Mouse (Mus musculus) lung, embryonic 15.5 days (tissue): ENCODE data around the gene Gpr61. TPM values are rescaled to one million over a fixed set of nuclear protein-coding genes. Genes with fewer than 3 reads are reported as not detected.

Source experiments
- ATAC-seq: fragments of 200-750 bp; cut with Nextera tagmentation; 2 replicates; pipeline ENCODE4 v1.8.0; 2017; ENCODE audit warnings: moderate number of reproducible peaks, borderline replicate concordance; ENCODE audit not compliant: low FRiP score, low TSS enrichment; ENCODE audit errors: extremely low read depth
- H3K27ac ChIP-seq: fragments of 300-500 bp; sonication (generic); 2 replicates; pipeline ENCODE4 v1.5.1; 2015; ENCODE audit warnings: moderate library complexity, mild to moderate bottlenecking, inconsistent platforms
- H3K27me3 ChIP-seq: fragments of 300-500 bp; sonication (generic); 2 replicates; pipeline ENCODE4 v1.6.1; 2015; ENCODE audit warnings: inconsistent platforms
- H3K36me3 ChIP-seq: fragments of 300-500 bp; sonication (generic); 2 replicates; pipeline ENCODE4 v1.6.1; 2015; ENCODE audit warnings: inconsistent platforms
- H3K4me1 ChIP-seq: fragments of 300-500 bp; sonication (generic); 2 replicates; pipeline ENCODE4 v1.6.1; 2015; ENCODE audit warnings: inconsistent platforms
- H3K4me2 ChIP-seq: fragments of 300-500 bp; sonication (generic); 2 replicates; pipeline ENCODE4 v1.6.1; 2015; ENCODE audit warnings: inconsistent platforms, mild to moderate bottlenecking, moderate library complexity
- H3K4me3 ChIP-seq: fragments of 300-500 bp; sonication (generic); 2 replicates; pipeline ENCODE4 v1.5.1; 2015; ENCODE audit warnings: mild to moderate bottlenecking, inconsistent platforms
- H3K9ac ChIP-seq: fragments of 300-500 bp; sonication (generic); 2 replicates; pipeline ENCODE4 v1.6.1; 2015; ENCODE audit warnings: inconsistent platforms
- H3K9me3 ChIP-seq: fragments of 300-500 bp; sonication (generic); 2 replicates; pipeline ENCODE4 v1.6.1; 2016; ENCODE audit warnings: inconsistent platforms
- WGBS: fragments of 180-500 bp; shearing (Covaris S2); methylation state at CpG from one replicate; pipeline ENCODE4 v1.1.7; 2015; 5-methylcytosine and 5-hydroxymethylcytosine counted together
- polyA plus RNA-seq: library from polyadenylated mRNA; unstranded; fragments of >200 nt; fragmentation: Nextera tagmentation; extraction: Ambion mirVana; gene quantifications from 2 replicates; pipeline ENCODE4 v1.2.1, GENCODE M21; 2015

The Gpr61 gene
- polyA plus RNA-seq, 1 experiment from 2014 or later = 0.07 TPM

GRCm38 (mm10) chr3:108169199-108169598, 14.5 kb upstream of the Gpr61 start:
- Histone ChIP-seq H3K9ac (no peak overlapping the region), H3K9me3 (no peaks in the 10 kb centered on the region), H3K27ac (no peak overlapping the region), H3K36me3 (no peaks in the 10 kb centered on the region), H3K4me1 (peaks cover 19% of the 10 kb centered on the region), H3K27me3 (no peaks in the 10 kb centered on the region), H3K4me3 (no peak overlapping the region), H3K4me2 (no peak overlapping the region)
- 42% methylated on average over 3 of the region's 3 CpGs for WGBS
- no peak for ATAC-seq

GRCm38 (mm10) chr3:108167499-108167898, 12.8 kb upstream of the Gpr61 start:
- WGBS = 47% methylated on average over 14 of the region's 14 CpGs
- H3K4me1 ChIP-seq = peaks cover 19% of the 10 kb centered on the region
- no peaks in the 10 kb centered on the region; the same call in 1 of the 2 replicates for H3K27me3 ChIP-seq
- no peak overlapping the region for H3K4me2 ChIP-seq
- no peaks in the 10 kb centered on the region for H3K9me3 ChIP-seq
- H3K36me3 ChIP-seq = no peaks in the 10 kb centered on the region
- H3K27ac ChIP-seq = no peak overlapping the region
- ATAC-seq = no peak
- H3K9ac ChIP-seq = no peak overlapping the region
- H3K4me3 ChIP-seq = no peak overlapping the region

- ATAC-seq = peak; percentile 66; the same call in 1 of the 2 replicates
- WGBS = 25% methylated on average over 10 of the region's 11 CpGs
- no peak overlapping the region for H3K27ac ChIP-seq
Observed at GRCm38 (mm10) chr3:108166486-108167211, 12.0 kb upstream of the Gpr61 start.

GRCm38 (mm10) chr3:108165532-108166315, 11.0 kb upstream of the Gpr61 start:
- Histone ChIP-seq H3K27ac (no peak overlapping the region), H3K4me1 (peaks cover 19% of the 10 kb centered on the region), H3K9ac (no peak overlapping the region), H3K4me3 (no peak overlapping the region), H3K36me3 (no peaks in the 10 kb centered on the region), H3K27me3 (no peaks in the 10 kb centered on the region; the same call in 1 of the 2 replicates), H3K9me3 (no peaks in the 10 kb centered on the region), H3K4me2 (no peak overlapping the region)
- 52% methylated on average over 10 of the region's 10 CpGs for WGBS
- peak; percentile 32; the same call in 1 of the 2 replicates for ATAC-seq

More at GRCm38 (mm10) chr3:108166486-108167211, 12.0 kb upstream of the Gpr61 start:
- H3K27me3 ChIP-seq = no peaks in the 10 kb centered on the region; the same call in 1 of the 2 replicates
- peaks cover 19% of the 10 kb centered on the region for H3K4me1 ChIP-seq
- no peak overlapping the region for H3K9ac ChIP-seq
- no peak overlapping the region for H3K4me2 ChIP-seq
- no peaks in the 10 kb centered on the region for H3K9me3 ChIP-seq
- no peaks in the 10 kb centered on the region for H3K36me3 ChIP-seq
- H3K4me3 ChIP-seq = no peak overlapping the region

GRCm38 (mm10) chr3:108164807-108165206, 10.1 kb upstream of the Gpr61 start:
- peaks cover 19% of the 10 kb centered on the region for H3K4me1 ChIP-seq
- WGBS = 18% methylated on average over 9 of the region's 9 CpGs
- no peaks in the 10 kb centered on the region; the same call in 1 of the 2 replicates for H3K27me3 ChIP-seq
- ATAC-seq = peak; percentile 52; the same call in 1 of the 2 replicates
- no peaks in the 10 kb centered on the region for H3K9me3 ChIP-seq
- no peak overlapping the region for H3K27ac ChIP-seq
- peak overlapping the region; percentile 48 for H3K4me2 ChIP-seq
- H3K36me3 ChIP-seq = no peaks in the 10 kb centered on the region
- H3K4me3 ChIP-seq = 0 out of 2 replicates have a peak overlapping the region, but pooled peaks have one; percentile 15
- H3K9ac ChIP-seq = no peak overlapping the region

- Histone ChIP-seq H3K9ac (no peak overlapping the region), H3K4me1 (peaks cover 19% of the 10 kb centered on the region), H3K4me3 (no peak overlapping the region), H3K4me2 (no peak overlapping the region), H3K36me3 (no peaks in the 10 kb centered on the region), H3K27me3 (no peaks in the 10 kb centered on the region; the same call in 1 of the 2 replicates), H3K9me3 (no peaks in the 10 kb centered on the region), H3K27ac (no peak overlapping the region)
- 47% methylated on average over 5 of the region's 5 CpGs for WGBS
- no peak for ATAC-seq
Observed at GRCm38 (mm10) chr3:108164091-108164490, 9.4 kb upstream of the Gpr61 start.

- no peaks in the 10 kb centered on the region; the same call in 1 of the 2 replicates for H3K27me3 ChIP-seq
- no peak overlapping the region for H3K4me3 ChIP-seq
- ATAC-seq = no peak
- 59% methylated on average over 9 of the region's 9 CpGs for WGBS
- no peak overlapping the region for H3K4me2 ChIP-seq
- no peaks in the 10 kb centered on the region for H3K9me3 ChIP-seq
- no peak overlapping the region for H3K9ac ChIP-seq
- no peaks in the 10 kb centered on the region for H3K4me1 ChIP-seq
- H3K27ac ChIP-seq = no peak overlapping the region
- H3K36me3 ChIP-seq = no peaks in the 10 kb centered on the region
Observed at GRCm38 (mm10) chr3:108158383-108159037, 3.8 kb upstream of the Gpr61 start.

GRCm38 (mm10) chr3:108152290-108152689, 2.4 kb downstream of the Gpr61 start:
- ATAC-seq = no peak
- no peaks in the 10 kb centered on the region for H3K27me3 ChIP-seq
- no peak overlapping the region for H3K4me2 ChIP-seq
- H3K4me1 ChIP-seq = peaks cover 4% of the 10 kb centered on the region; the same call in 1 of the 2 replicates
- no peak overlapping the region for H3K27ac ChIP-seq
- H3K9ac ChIP-seq = no peak overlapping the region
- no peaks in the 10 kb centered on the region for H3K9me3 ChIP-seq
- no peaks in the 10 kb centered on the region for H3K36me3 ChIP-seq
- WGBS = 89% methylated on average over 3 of the region's 3 CpGs
- H3K4me3 ChIP-seq = no peak overlapping the region

- no peak overlapping the region for H3K27ac ChIP-seq
Observed at GRCm38 (mm10) chr3:108147386-108148235, 7.1 kb downstream of the Gpr61 start.

GRCm38 (mm10) chr3:108146671-108147070, 8.0 kb downstream of the Gpr61 start:
- peak overlapping the region; percentile 83 for H3K4me2 ChIP-seq
- peaks cover 25% of the 10 kb centered on the region for H3K4me1 ChIP-seq
- H3K4me3 ChIP-seq = peak overlapping the region; percentile 94
- H3K36me3 ChIP-seq = no peaks in the 10 kb centered on the region
- 61% methylated on average over 5 of the region's 5 CpGs for WGBS
- no peaks in the 10 kb centered on the region for H3K27me3 ChIP-seq
- H3K27ac ChIP-seq = peak overlapping the region; percentile 94
- peak overlapping the region; percentile 92 for H3K9ac ChIP-seq
- H3K9me3 ChIP-seq = no peaks in the 10 kb centered on the region
- no peak for ATAC-seq

More at GRCm38 (mm10) chr3:108147386-108148235, 7.1 kb downstream of the Gpr61 start:
- no peaks in the 10 kb centered on the region for H3K9me3 ChIP-seq
- no peak overlapping the region for H3K9ac ChIP-seq
- H3K4me2 ChIP-seq = peak overlapping the region; percentile 11; the same call in 1 of the 2 replicates
- WGBS = 67% methylated on average over 11 of the region's 11 CpGs
- H3K4me3 ChIP-seq = no peak overlapping the region
- H3K36me3 ChIP-seq = no peaks in the 10 kb centered on the region
- H3K4me1 ChIP-seq = peaks cover 25% of the 10 kb centered on the region
- no peak; the same call in 1 of the 2 replicates for ATAC-seq
- H3K27me3 ChIP-seq = no peaks in the 10 kb centered on the region
